Mouse (Mus musculus): ENCODE measurements at regions not wholly inside any gene's neighbourhood (a gene's known extent, or its start where the extent isn't known, plus 50 kb on each side); places are given as distances from the start of the nearest gene placed in this dataset.

DNA sequence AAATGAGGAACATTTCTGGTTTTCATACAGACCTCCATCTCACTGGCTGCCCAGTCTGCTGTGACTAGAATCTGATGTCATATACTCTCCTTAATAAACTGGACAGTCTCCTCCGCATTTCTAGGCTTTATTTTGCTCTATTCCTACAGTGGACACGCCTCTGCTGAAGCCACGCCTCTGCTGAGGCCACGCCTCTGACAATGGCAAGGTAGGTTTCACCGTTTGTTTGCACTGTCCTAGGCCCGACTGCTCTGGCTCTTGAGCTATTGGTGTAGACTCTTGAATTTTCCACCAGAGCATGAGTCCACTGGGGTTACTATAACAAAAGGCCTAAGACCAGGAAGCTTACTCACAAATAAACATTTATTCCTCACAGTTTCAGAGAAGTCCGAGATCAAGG, 69.8 kb upstream of the Pax2 start:
- Histone ChIP-seq H3K4me1 (replicated peaks) (no peaks in the 10 kb centered on the region; the same call in 1 of the 2 replicates), H3K27ac (replicated peaks) (no peak overlapping the region), H3K36me3 (replicated peaks) (no peaks in the 10 kb centered on the region), H3K9ac (no peak overlapping the region), H3K27me3 (peaks cover 89% of the 10 kb centered on the region), H3K4me3 (replicated peaks) (no peak overlapping the region), H3K4me2 (no peak overlapping the region), H3K9me3 (replicated peaks) (no peaks in the 10 kb centered on the region)
- ATAC-seq (ENCODE audit: insufficient read depth), result no peak
- WGBS (ENCODE audit: insufficient replicate concordance), result 31% methylated on average over 7 of the region's 7 CpGs

DNA sequence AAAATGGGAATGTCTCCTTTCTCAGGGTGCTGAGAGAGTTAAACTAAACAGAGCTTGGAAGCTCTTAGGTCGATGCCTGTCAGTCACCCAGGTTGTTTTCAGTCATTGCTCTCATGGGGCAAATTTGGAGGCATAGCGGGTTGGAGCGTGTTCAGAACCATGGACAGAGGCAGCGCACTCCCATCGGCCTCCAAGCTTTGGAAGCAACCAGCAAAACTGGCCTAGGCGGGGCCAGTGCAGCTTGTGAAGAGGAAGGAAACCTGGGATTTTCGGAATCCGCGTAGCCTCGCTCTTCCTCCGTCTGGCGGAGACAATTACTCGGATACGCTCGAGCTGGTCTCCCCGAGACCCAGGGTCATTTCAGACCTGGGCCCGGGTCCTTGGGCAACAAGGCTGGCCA, 63.4 kb upstream of the Pax2 start:
- no peaks in the 10 kb centered on the region for H3K36me3 ChIP-seq (replicated peaks)
- no peak overlapping the region for H3K4me3 ChIP-seq (replicated peaks)
- 1% methylated on average over 17 of the region's 17 CpGs for WGBS (ENCODE audit: insufficient replicate concordance)
- no peak overlapping the region for H3K4me2 ChIP-seq
- peaks cover 84% of the 10 kb centered on the region for H3K27me3 ChIP-seq
- no peak overlapping the region for H3K9ac ChIP-seq
- H3K27ac ChIP-seq (replicated peaks), result no peak overlapping the region
- ATAC-seq (ENCODE audit: insufficient read depth), result no peak
- H3K4me1 ChIP-seq (replicated peaks), result no peaks in the 10 kb centered on the region
- no peaks in the 10 kb centered on the region for H3K9me3 ChIP-seq (replicated peaks)

DNA sequence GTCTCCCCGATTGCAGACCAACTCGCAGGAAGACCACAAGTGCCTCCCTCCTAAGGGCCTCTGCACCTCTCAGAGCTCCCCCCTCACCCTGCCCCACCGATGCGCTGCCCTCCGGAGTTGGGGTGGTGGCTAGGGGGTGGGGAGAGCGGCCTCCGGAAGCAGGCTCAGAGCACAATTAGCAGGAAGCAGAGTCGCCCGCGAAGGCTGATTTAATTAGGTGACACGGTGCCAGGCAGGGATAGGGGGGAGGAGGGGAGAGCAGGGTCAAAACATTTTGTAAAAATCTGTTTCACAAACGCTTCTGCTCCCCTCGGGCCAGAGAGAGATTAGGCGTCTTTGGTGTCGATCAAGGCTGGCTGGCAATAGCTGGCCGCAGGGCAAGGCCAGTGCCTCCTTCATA, 63.0 kb upstream of the Pax2 start:
- Histone ChIP-seq H3K4me2 (no peak overlapping the region), H3K27ac (replicated peaks) (no peak overlapping the region), H3K9ac (no peak overlapping the region), H3K4me1 (replicated peaks) (no peaks in the 10 kb centered on the region), H3K9me3 (replicated peaks) (no peaks in the 10 kb centered on the region), H3K27me3 (peaks cover 84% of the 10 kb centered on the region), H3K4me3 (replicated peaks) (no peak overlapping the region), H3K36me3 (replicated peaks) (no peaks in the 10 kb centered on the region)
- ATAC-seq (ENCODE audit: insufficient read depth), result no peak
- 2% methylated on average over 16 of the region's 16 CpGs for WGBS (ENCODE audit: insufficient replicate concordance)

DNA sequence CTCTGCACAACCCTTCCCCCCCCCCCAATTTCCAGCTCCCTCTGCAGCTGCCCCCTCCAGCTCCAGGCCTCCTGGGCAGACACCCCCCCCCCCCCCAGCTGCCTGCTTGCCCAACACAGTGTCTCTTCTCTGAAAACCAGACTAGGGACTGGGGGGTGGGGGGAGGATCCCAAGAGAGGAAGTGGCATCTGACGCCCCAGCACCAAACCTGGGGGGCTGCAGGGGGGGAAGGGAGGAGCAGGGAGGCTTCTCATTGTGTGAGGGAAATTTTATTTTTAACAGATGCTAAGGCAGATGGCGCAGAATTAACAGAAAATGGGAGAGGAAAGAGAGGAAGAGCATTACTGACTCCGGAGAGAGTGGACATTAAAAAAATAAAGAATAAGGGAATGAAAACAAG, 60.5 kb upstream of the Pax2 start:
- Histone ChIP-seq H3K9me3 (replicated peaks) (no peaks in the 10 kb centered on the region), H3K27me3 (peaks cover 91% of the 10 kb centered on the region), H3K4me2 (no peak overlapping the region), H3K4me3 (replicated peaks) (no peak overlapping the region), H3K9ac (no peak overlapping the region), H3K36me3 (replicated peaks) (no peaks in the 10 kb centered on the region), H3K27ac (replicated peaks) (no peak overlapping the region), H3K4me1 (replicated peaks) (no peaks in the 10 kb centered on the region)
- 10% methylated on average over 3 of the region's 3 CpGs for WGBS (ENCODE audit: insufficient replicate concordance)
- ATAC-seq (ENCODE audit: insufficient read depth), result no peak

DNA sequence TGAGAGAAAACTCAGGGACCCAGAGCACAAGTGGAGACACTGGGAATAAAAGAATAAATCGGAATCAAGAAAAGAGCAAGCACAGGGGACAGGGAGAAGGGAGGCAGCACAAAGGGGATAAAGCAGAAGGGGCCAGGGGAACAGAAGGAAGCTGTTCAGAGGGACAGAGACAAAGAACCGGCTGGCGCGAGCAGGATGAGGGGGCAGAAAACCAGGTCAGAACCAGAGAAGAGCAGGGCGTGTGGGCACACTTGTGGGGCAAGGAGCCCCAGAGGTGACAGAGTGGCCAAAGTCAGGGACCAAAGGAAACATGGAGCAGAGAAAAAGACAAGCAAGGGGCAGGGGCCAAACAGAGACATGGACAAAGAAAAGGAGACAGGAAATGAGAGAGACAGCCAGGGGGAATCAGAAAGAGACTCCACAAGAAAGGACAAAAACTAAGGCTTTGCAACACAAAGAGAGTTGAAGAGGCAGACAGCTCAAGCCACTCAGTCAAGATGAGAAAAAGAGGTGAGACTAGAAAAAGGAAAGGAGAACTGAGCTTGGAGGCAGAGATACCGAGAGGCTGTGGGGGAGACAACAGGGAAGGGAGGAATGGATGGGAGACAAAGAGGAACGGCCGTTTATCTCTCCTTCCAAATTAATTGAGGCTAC, 59.7 kb upstream of the Pax2 start:
- ATAC-seq (ENCODE audit: insufficient read depth), result no peak
- Histone ChIP-seq H3K9me3 (replicated peaks) (no peaks in the 10 kb centered on the region), H3K9ac (no peak overlapping the region), H3K27ac (replicated peaks) (no peak overlapping the region), H3K4me3 (replicated peaks) (no peak overlapping the region), H3K27me3 (peaks cover 90% of the 10 kb centered on the region), H3K36me3 (replicated peaks) (no peaks in the 10 kb centered on the region), H3K4me2 (no peak overlapping the region), H3K4me1 (replicated peaks) (no peaks in the 10 kb centered on the region)
- WGBS (ENCODE audit: insufficient replicate concordance), result 11% methylated on average over 8 of the region's 8 CpGs

DNA sequence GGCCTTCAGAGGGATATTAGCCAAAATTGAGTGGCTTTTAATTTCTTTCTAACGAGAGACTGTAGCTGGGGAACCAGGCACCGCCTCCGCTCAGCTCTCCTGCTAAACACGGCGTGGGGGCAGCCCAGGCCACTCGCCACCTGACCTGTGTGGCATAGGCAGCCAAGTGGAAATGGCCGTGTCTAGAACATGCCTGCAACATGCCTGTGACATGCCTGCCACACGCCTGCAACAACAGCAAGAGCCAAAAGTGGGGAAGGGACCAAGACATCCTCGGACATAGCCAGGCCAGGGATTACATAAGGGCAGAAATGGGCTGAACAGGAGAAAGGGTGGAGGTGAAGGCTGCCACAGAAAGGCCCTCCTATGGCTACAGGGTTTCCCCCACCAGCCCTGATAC, 59.1 kb upstream of the Pax2 start:
- H3K9me3 ChIP-seq (replicated peaks), result no peaks in the 10 kb centered on the region
- no peak overlapping the region for H3K4me2 ChIP-seq
- H3K27ac ChIP-seq (replicated peaks), result no peak overlapping the region
- 38% methylated on average over 9 of the region's 9 CpGs for WGBS (ENCODE audit: insufficient replicate concordance)
- no peak overlapping the region for H3K9ac ChIP-seq
- H3K4me3 ChIP-seq (replicated peaks), result no peak overlapping the region
- H3K4me1 ChIP-seq (replicated peaks), result no peaks in the 10 kb centered on the region
- no peaks in the 10 kb centered on the region for H3K36me3 ChIP-seq (replicated peaks)
- H3K27me3 ChIP-seq, result peaks cover 92% of the 10 kb centered on the region
- no peak for ATAC-seq (ENCODE audit: insufficient read depth)

DNA sequence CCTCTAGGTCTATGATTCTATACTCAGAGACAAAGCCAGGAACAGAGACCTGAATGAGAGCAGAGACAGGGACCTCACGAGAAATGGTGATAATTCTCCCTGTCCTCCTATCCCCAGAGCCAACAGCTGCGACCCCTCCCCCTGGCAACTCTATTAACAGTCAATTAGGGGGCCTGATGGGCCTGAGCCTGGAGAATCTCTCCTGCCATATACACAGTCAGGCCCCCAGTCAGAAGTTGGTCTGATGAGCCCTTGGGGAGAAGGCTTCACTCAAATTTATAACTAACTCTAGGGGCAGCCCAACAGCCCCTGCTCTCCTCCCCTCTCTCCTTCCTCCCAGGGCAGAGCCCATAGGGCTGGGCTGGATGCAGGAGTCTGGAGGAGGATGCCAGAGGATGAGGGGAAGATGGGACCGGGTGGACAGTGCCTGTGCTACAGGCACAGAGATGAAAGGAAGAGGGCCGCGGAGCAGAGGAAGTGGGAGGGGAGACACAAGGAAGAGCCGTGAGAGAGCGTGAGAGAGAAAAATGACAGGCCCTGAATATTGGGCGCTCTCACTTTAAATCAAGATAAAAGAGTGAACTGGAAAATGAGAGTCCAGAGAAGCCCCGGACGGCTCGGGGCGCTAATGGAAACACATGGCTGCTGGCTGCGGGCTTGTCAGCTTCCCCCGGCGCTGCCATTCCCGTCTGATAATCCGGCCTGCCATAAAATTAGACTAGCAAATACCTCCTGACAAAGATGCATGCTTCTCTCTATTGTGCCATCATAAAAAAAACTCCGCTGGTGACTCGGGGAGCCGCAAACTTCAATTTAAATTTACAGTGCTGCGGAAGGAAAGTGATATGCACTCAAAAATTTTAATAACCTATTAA, 57.2 kb upstream of the Pax2 start:
- no peaks in the 10 kb centered on the region for H3K36me3 ChIP-seq (replicated peaks)
- 16% methylated on average over 21 of the region's 21 CpGs for WGBS (ENCODE audit: insufficient replicate concordance)
- peaks cover 84% of the 10 kb centered on the region for H3K27me3 ChIP-seq

More for the DNA sequence above, 57.2 kb upstream of the Pax2 start:
- H3K9me3 ChIP-seq (replicated peaks), result no peaks in the 10 kb centered on the region
- no peaks in the 10 kb centered on the region for H3K4me1 ChIP-seq (replicated peaks)
- H3K4me3 ChIP-seq (replicated peaks), result no peak overlapping the region
- H3K27ac ChIP-seq (replicated peaks), result no peak overlapping the region
- no peak overlapping the region for H3K9ac ChIP-seq
- no peak overlapping the region for H3K4me2 ChIP-seq
- ATAC-seq (ENCODE audit: insufficient read depth), result no peak
